Mouse (Mus musculus): ENCODE data around the gene Cd274.

Gene Cd274

GRCm38 (mm10) chr19:29364076-29364475 lies 3.2 kb upstream of the Cd274 start:
- DNase-seq (ENCODE audit: low spot score in 2 of 2): peak; percentile 79 to 80

- peak; percentile 64 to 71 for DNase-seq (ENCODE audit: low spot score in 2 of 2)
Measured at GRCm38 (mm10) chr19:29365105-29365504, 2.1 kb upstream of the Cd274 start.

- DNase-seq (ENCODE audit: low spot score in 2 of 2): peak in 1 of 2 experiments; percentile 38
Measured at GRCm38 (mm10) chr19:29366226-29366968, 858 bp upstream of the Cd274 start.

DNA sequence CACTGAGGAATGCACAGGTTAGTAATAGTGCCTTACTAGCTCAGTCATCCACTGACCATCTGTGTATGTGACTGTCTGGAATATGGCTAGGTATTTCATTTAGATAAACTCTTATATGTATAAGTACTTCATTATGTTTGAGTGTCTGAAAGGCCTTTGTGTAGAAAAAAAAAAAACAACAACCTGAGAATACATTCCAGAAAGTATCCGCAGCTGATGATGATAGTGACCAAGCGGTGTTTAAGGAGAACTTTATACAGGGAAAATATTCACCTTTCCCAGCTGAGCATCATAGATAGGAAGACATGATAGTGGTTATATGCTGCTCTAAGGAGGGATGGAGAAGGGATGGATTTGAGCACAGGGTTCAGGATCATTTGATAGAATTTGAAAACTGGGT lies 786 bp downstream of the Cd274 start:
- no peak for DNase-seq (ENCODE audit: low spot score in 2 of 2)

DNA sequence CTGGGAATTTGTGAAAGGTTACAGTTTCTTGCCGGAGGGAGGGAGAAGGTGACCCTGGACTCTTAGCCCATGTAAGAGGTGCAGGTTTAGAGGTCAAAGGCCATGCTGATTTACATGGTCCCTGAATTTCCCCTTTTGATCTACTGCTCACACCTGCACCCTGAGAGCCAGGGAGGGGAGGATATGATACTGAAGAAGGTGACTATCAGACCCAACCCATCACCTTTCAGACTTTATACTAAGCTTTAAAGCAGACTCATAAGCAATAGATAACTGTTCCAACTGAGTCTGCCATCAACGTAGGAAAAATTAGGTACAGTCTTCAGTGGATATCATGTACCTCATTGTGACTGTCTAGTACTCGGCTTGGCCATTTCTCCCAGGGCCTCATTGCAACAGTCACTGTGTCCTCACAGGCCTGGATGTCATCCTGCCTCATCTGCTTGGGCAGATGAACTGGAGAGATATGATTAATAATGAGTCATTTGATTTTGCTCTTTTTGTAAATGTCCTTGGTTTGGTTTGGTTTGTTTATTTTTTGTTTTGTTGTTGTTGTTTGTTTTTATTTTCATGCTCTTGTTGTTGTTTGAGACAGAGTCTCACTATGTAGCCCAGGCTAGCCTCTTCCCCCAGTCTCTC lies 1.5 kb downstream of the Cd274 start:
- peak in 1 of 2 experiments; percentile 41 for DNase-seq (ENCODE audit: low spot score in 2 of 2)

DNA sequence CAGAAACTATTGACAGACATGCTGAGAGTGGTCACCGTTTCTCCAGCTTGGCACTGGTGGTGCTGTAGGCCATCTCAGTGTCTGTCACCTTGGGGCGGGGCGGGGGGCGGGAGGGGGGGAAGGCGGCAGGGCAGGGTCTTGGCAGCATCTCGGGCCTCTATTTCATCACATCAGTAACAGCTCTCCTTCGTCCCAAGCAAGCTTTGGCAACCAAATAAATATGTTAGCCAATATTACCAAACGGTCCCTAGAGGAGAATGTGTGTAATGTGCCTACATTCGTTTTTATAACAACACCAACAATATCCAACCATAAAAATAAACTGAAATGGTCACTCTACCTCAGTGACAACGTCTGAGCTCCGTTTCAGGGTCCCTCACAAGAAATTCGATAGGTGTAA lies 2.9 kb downstream of the Cd274 start:
- DNase-seq (ENCODE audit: low spot score in 2 of 2): no peak

DNA sequence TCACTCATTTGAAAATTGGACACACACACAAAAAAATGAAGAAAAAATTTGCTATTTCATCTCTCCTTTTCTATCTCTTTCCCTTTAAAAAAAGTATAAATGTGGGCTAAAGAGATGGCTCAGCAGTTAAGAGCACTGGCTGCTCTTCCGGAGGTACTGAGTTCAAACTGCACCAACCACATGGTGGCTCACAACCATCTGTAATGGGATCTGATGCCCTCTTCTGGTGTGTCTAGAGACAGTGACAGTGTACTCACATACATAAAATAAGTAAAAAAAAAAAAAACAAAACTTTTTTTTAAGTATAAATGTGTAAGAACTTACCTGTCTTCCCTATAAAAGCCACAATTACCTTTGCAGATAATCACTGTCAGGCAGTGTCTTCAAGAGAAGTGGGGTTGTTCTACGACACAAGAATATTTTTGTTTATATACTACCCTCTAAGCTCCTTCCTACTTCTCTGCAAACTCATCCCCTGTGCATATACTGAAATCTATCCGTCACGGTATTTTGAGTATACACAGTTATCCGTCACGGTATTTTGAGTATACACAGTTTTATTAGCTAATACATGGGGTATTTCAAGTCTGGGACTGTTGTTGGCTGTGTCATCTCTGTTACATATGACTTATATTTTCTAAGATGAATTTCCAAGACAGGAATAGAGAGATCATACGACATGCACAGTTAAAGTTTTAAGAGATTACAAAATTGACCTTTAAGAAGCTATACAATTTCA lies 3.5 kb downstream of the Cd274 start:
- DNase-seq (ENCODE audit: low spot score in 2 of 2): no peak

DNA sequence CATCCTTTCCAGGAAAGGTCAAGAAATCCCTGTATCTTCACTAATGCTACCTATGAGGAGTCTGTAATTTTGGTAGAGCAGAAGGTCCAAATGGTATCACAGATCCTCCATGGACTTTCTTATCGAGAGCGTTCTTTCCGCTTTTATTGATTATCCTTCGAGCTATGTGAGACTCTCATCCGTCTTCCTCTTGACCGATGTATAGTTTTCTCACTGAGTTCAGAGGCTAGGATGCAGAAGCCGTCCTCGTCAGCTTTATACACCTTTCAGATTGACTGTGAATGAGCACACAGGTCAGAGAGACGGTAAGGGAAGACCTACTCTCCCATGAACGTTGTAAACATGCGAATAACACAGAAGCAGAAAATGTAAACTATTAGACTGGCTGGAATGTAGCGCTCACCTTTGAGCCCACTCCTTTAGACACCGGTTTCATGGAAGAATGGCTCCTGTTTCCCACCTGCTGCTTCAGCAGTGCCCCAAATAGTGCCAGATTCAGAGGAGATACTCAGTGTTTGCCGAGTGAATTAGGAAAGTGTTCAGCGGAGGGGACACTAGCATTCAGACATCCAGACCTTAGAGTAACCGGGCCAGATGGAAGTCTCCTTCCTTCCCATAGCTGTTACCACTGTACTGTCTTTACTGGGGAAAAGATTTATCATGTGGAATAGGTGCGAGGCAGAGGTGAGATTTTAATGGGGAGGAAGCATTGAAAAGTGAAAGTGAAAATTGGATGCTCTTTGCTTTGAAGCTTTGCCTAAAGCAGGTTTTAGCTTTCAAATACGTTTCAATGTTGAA lies 4.2 kb downstream of the Cd274 start:
- no peak for DNase-seq (ENCODE audit: low spot score in 2 of 2)

GRCm38 (mm10) chr19:29372138-29372537 lies 4.9 kb downstream of the Cd274 start:
- no peak for DNase-seq (ENCODE audit: low spot score in 2 of 2)

- DNase-seq (ENCODE audit: low spot score in 2 of 2): no peak
Measured at GRCm38 (mm10) chr19:29372621-29373020, 5.4 kb downstream of the Cd274 start.

GRCm38 (mm10) chr19:29373438-29373837 lies 6.2 kb downstream of the Cd274 start:
- no peak for DNase-seq (ENCODE audit: low spot score in 2 of 2)

GRCm38 (mm10) chr19:29374947-29375346 lies 7.7 kb downstream of the Cd274 start:
- no peak for DNase-seq (ENCODE audit: low spot score in 2 of 2)

DNA sequence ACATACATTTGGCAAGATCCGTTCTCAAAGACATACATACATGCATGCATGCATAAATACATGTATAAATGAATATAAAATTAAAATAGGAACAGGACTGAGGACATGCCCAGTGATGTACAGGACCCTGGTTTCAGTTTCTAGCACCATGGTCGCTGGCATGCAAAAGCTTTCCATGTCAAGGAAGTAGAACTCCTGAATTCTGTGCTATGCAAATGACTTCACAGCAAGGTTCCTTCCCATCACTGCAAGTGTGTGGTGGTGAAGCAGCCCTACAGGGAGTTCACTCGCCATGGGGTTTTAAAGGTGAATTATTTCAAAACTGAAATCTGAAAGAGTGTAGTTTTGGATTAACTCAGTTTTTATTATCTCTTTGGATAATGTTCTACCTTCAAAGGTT lies 9.1 kb downstream of the Cd274 start:
- DNase-seq (ENCODE audit: low spot score in 2 of 2): no peak

DNA sequence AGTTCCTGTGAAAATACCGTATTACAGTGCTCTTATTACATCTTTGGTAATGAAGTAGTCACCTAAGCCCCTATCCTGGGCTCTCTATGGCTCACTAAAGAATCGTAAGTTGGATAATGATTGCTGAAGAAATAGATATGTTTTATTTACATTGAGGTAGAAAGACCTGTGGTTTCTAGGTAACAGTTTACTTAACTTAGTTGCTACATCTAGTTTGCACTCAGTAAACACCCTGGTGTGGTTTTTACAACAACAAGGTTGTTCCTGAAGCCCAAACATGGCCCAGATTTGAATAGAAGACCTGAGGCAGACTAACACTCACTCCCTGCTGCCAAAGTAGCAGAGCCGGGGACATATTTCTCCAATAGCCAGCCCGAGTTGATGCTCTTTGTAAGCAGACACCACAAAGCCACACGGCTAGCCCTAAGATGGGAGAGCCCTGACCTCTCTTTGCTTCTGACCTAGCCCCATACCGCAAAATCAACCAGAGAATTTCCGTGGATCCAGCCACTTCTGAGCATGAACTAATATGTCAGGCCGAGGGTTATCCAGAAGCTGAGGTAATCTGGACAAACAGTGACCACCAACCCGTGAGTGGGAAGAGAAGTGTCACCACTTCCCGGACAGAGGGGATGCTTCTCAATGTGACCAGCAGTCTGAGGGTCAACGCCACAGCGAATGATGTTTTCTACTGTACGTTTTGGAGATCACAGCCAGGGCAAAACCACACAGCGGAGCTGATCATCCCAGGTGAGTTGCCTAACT lies 12.8 kb downstream of the Cd274 start:
- DNase-seq (ENCODE audit: low spot score in 2 of 2): no peak

DNA sequence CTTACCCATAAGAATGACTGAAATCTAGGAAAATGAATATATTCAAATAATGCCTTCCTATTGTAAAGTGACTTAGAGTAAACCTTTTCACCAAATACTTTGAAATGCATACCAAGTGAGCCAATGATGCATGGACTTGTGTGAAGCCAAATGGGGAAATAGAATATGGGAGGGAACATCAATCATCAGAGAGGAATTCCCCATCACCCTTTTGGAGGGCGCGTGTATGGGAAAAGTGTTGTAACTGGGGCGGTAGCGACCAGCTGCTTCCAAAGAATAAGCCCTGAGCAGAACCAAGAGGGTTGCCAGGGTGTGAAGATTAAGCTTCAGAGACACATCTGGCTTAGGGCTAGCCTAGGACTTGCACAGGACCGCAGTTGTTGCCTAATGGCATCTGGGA lies 16.1 kb downstream of the Cd274 start:
- no peak for DNase-seq (ENCODE audit: low spot score in 2 of 2)

DNA sequence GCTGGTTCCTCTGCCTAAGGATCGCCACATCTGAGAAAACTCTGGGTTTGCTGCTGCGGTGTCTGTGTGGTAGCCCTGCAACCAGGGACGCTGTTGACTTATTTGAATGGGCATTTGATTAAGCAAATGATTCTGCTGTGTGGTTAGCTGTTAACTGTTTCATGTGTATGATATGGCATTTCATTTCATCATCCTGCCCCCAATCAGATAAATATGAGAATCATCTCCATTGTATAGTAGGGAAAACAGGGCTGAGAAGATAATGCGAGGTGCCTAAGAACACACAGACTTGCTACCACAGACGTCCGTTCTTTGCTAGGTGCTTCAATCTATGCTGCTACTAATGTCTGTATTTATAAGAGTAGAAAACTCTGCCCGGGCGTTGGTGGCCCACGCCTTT lies 17.2 kb downstream of the Cd274 start:
- no peak for DNase-seq (ENCODE audit: low spot score in 2 of 2)

DNA sequence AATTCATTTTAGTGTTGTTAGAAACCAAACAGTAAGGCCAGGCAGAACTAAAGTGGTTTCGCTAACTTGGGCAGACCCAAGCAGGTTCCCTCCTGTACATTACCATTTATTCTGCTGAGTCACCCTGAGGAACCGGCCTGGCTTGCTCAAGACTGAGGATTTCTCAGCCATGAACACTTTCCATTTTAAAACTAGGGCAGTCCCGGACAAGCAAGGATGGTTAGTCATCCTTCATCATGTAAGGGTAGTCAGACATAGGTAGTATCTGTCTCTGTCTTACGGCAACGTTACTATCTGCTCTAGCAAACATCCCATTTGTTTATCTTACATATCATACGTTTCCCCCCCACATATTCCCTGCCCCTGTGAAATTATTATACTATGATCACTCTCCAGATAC lies 17.7 kb downstream of the Cd274 start:
- DNase-seq (ENCODE audit: low spot score in 2 of 2): no peak

GRCm38 (mm10) chr19:29385822-29386221 lies 18.6 kb downstream of the Cd274 start:
- no peak for DNase-seq (ENCODE audit: low spot score in 2 of 2)

GRCm38 (mm10) chr19:29388818-29389217 lies 21.6 kb downstream of the Cd274 start:
- no peak for DNase-seq (ENCODE audit: low spot score in 2 of 2)

DNA sequence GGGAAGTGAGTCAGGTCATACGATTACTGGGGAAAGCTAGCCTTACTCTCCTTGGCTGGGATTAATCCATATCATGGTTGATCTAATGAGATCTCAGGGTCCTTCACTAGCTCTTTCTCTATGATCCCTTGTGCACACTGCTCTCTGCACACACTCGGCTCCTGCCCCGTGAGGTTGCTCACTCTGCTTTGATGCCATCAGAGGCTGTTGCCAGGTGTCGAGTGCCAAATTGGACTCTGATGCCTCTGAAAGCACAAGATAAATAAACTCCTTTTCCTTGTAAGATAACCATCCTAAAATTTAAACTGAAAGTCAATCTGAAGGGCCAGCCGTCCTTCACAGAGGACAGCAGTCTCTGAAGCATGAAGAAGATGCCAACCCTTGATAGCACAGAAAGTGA lies 23.2 kb downstream of the Cd274 start:
- no peak for DNase-seq (ENCODE audit: low spot score in 2 of 2)

DNA sequence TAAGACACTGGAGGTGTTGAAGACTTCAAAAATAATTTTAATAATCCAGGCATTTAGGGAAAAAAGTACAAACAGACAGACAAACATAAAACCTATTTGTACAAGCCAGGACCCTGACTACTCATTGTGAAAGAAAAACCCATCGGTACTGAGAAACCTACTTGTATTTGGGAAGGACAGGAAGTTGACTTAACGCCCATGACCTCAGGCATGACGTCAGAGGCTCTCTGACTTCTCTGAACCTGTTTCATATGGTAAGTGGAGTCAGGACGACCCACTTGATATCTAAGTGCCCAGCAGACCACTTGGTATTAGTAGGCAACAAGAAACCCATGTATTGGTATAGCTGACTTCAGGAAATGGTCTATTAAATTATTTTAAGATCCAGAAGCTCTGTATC lies 24.0 kb downstream of the Cd274 start:
- no peak for DNase-seq (ENCODE audit: low spot score in 2 of 2)
